Mouse (Mus musculus) heart, adult 8-10 months (tissue): ENCODE measurements around the gene Mylk3. TPM values are rescaled to one million over a fixed set of nuclear protein-coding genes. Genes with fewer than 3 reads are reported as not detected.

Experiments
- DNase-seq: peaks from one replicate; pipeline ENCODE4 v3.0.0; 2022; ENCODE audit warnings: low spot score
- total RNA-seq, 4 experiments: library from RNA; stranded (reverse); gene quantifications; 2 replicates each; pipeline ENCODE4 v1.2.4; 2022

The Mylk3 gene
- 100 to 1,000 TPM; 470 to 539 (median 495) TPM for total RNA-seq

- DNase-seq = peak; percentile 66
These were observed at the start of gene Mylk3 for GRCm38 (mm10) chr8:85386205-85386604. Gene Mylk3 (minus strand): TSS chr8:85386345.

GRCm38 (mm10) chr8:85435736-85436135, 49.6 kb upstream of the Mylk3 start:
- DNase-seq = no peak

- DNase-seq = no peak
These were observed 48.7 kb upstream of the Mylk3 start for GRCm38 (mm10) chr8:85434817-85435216.

GRCm38 (mm10) chr8:85433017-85433393, 46.9 kb upstream of the Mylk3 start:
- DNase-seq = no peak

GRCm38 (mm10) chr8:85432168-85433016, 46.2 kb upstream of the Mylk3 start, which contains the start of gene 4921524J17Rik:
Gene 4921524J17Rik (minus strand): TSS chr8:85432833.
- peak; percentile 94 for DNase-seq

GRCm38 (mm10) chr8:85431281-85432167, 45.4 kb upstream of the Mylk3 start:
- DNase-seq = peak; percentile 43

GRCm38 (mm10) chr8:85430801-85431200, 44.7 kb upstream of the Mylk3 start:
- DNase-seq = peak; percentile 38

GRCm38 (mm10) chr8:85429219-85429618, 43.1 kb upstream of the Mylk3 start:
- peak; percentile 35 for DNase-seq

GRCm38 (mm10) chr8:85427026-85427425, 40.9 kb upstream of the Mylk3 start:
- DNase-seq = no peak

GRCm38 (mm10) chr8:85421329-85421728, 35.2 kb upstream of the Mylk3 start:
- DNase-seq = no peak

- no peak for DNase-seq
These were observed 22.4 kb upstream of the Mylk3 start for GRCm38 (mm10) chr8:85408526-85408925.

GRCm38 (mm10) chr8:85408053-85408505, 21.9 kb upstream of the Mylk3 start:
- peak; percentile 35 for DNase-seq

- DNase-seq = no peak
These were observed 19.8 kb upstream of the Mylk3 start for GRCm38 (mm10) chr8:85405961-85406360.

GRCm38 (mm10) chr8:85405418-85405817, 19.3 kb upstream of the Mylk3 start:
- DNase-seq = no peak

GRCm38 (mm10) chr8:85398548-85398947, 12.4 kb upstream of the Mylk3 start:
- DNase-seq = no peak

GRCm38 (mm10) chr8:85397508-85397907, 11.4 kb upstream of the Mylk3 start:
- peak; percentile 45 for DNase-seq

GRCm38 (mm10) chr8:85396432-85397079, 10.4 kb upstream of the Mylk3 start:
- DNase-seq = no peak

- DNase-seq = no peak
These were observed 9.7 kb upstream of the Mylk3 start for GRCm38 (mm10) chr8:85395681-85396431.

- DNase-seq = no peak
These were observed 8.9 kb upstream of the Mylk3 start for GRCm38 (mm10) chr8:85395017-85395416.

- DNase-seq = no peak
These were observed 7.1 kb upstream of the Mylk3 start for GRCm38 (mm10) chr8:85393199-85393598.

GRCm38 (mm10) chr8:85391438-85391837, 5.3 kb upstream of the Mylk3 start:
- no peak for DNase-seq
